Mouse (Mus musculus): ENCODE results near the gene Olfr463.

- TF ChIP-seq ELF1 (IDR thresholded peaks at IDR 0.05; ENCODE audit: low read depth, low read length), result no peak
- TF ChIP-seq POLR2A (IDR thresholded peaks at IDR 0.05; ENCODE audit: low read depth, low read length), result no peak
- no peak for TF ChIP-seq ZC3H11A (IDR thresholded peaks at IDR 0.05; ENCODE audit: low read depth, low read length)
- TF ChIP-seq EP300 (IDR thresholded peaks at IDR 0.05; ENCODE audit: low read length), result no peak
- TF ChIP-seq SMC3 (IDR thresholded peaks at IDR 0.05; ENCODE audit: low read depth, low read length), result no peak
- no peak for TF ChIP-seq RAD21 (IDR thresholded peaks at IDR 0.05; ENCODE audit: low read depth, low read length)
- no peak for TF ChIP-seq JUN (IDR thresholded peaks at IDR 0.05; ENCODE audit: insufficient read depth, low read depth, low read length)
- TF ChIP-seq POLR2AphosphoS2 (IDR thresholded peaks at IDR 0.05; ENCODE audit: low read depth, low read length), result no peak
- TF ChIP-seq MYC (IDR thresholded peaks at IDR 0.05; ENCODE audit: low read depth, low read length), result no peak
- no peak for TF ChIP-seq CTCF (conservative IDR thresholded peaks at IDR 0.05 in 1 of 2, IDR thresholded peaks at IDR 0.05 in 1 of 2; ENCODE audit: low read depth in 2 of 2, low read length in 2 of 2)
- no peak for TF ChIP-seq HCFC1 (IDR thresholded peaks at IDR 0.05; ENCODE audit: low read depth, low read length)
- no peak for TF ChIP-seq NRF1 (IDR thresholded peaks at IDR 0.05; ENCODE audit: low read depth, low read length)
- TF ChIP-seq E2F4 (IDR thresholded peaks at IDR 0.05; ENCODE audit: insufficient replicate concordance, low read depth, low read length), result no peak
- no peak for TF ChIP-seq NELFE (IDR thresholded peaks at IDR 0.05; ENCODE audit: low read depth, low read length)
Measured at GRCm38 (mm10) chr11:87881714-87882113, 15.5 kb downstream of the Olfr463 start.

Measured in CH12.LX (cell line).